Mouse (Mus musculus): Measurements from ENCODE around the gene Prpf19.

GRCm38 (mm10) chr19:10926123-10926621 lies 31.1 kb downstream of the Prpf19 start:
- no peak for TF ChIP-seq POLR2A (IDR thresholded peaks at IDR 0.05; ENCODE audit: low read depth, low read length)
- TF ChIP-seq CTCF (IDR thresholded peaks at IDR 0.05; ENCODE audit: extremely low read depth, insufficient read depth, insufficient read length, insufficient replicate concordance): no peak

Data from spleen, adult 2 months (tissue).